Mouse (Mus musculus) MEL (cell line): ENCODE measurements around the gene Fxyd7.

Experiments
- CTCF ChIP-seq, 3 experiments: IDR thresholded peaks in 2 of 3; conservative IDR thresholded peaks in 1 of 3; 2 replicates each; pipeline ENCODE4 v1.5.1; 2011 to 2012; ENCODE audit warnings: low read length in 3 of 3, low read depth in 2 of 3, mild to moderate bottlenecking in 2 of 3, improper control_type of control experiment in 1 of 3, inconsistent platforms in 1 of 3, mixed read lengths in 1 of 3, moderate library complexity in 1 of 3; ENCODE audit not compliant: control insufficient read depth in 1 of 3, insufficient read depth in 1 of 3, poor library complexity in 1 of 3, severe bottlenecking in 1 of 3
- GABPA ChIP-seq: IDR thresholded peaks from 2 replicates; pipeline ENCODE4 v1.6.1; 2012; ENCODE audit warnings: low read depth, mild to moderate bottlenecking, inconsistent platforms, low read length, improper control_type of control experiment, moderate library complexity
- MAX ChIP-seq: IDR thresholded peaks from 2 replicates; pipeline ENCODE4 v1.6.1; 2011; ENCODE audit warnings: low read length, improper control_type of control experiment
- MYB ChIP-seq: IDR thresholded peaks from 2 replicates; pipeline ENCODE4 v1.6.1; 2011; ENCODE audit warnings: mild to moderate bottlenecking, low read depth, low read length, improper control_type of control experiment
- NELFE ChIP-seq: IDR thresholded peaks from 2 replicates; pipeline ENCODE4 v1.6.1; 2011; ENCODE audit warnings: low read depth, low read length, improper control_type of control experiment
- POLR2A ChIP-seq, 2 experiments: IDR thresholded peaks; 2 replicates each; pipeline ENCODE4 v1.6.1; 2011 to 2012; ENCODE audit warnings: low read length in 2 of 2, mild to moderate bottlenecking in 2 of 2, control low read depth in 1 of 2, improper control_type of control experiment in 1 of 2, low read depth in 1 of 2, moderate library complexity in 1 of 2; ENCODE audit not compliant: control insufficient read depth in 1 of 2, insufficient read depth in 1 of 2, poor library complexity in 1 of 2
- POLR2AphosphoS2 ChIP-seq: IDR thresholded peaks from 2 replicates; pipeline ENCODE4 v1.6.1; 2011; ENCODE audit warnings: low read length, improper control_type of control experiment
- SMC3 ChIP-seq: IDR thresholded peaks from 2 replicates; pipeline ENCODE4 v1.6.1; 2011; ENCODE audit warnings: low read depth, low read length, improper control_type of control experiment
- TBP ChIP-seq: IDR thresholded peaks from 2 replicates; pipeline ENCODE4 v1.8.0; 2011; ENCODE audit warnings: low read depth, low read length, improper control_type of control experiment
- TCF12 ChIP-seq: IDR thresholded peaks from 2 replicates; pipeline ENCODE4 v1.6.1; 2014; ENCODE audit warnings: low read depth, mild to moderate bottlenecking, inconsistent platforms, low read length, improper control_type of control experiment, moderate library complexity
- UBTF ChIP-seq: IDR thresholded peaks from 2 replicates; pipeline ENCODE4 v1.6.1; 2012; ENCODE audit warnings: low read depth, mild to moderate bottlenecking, inconsistent platforms, low read length, improper control_type of control experiment, moderate library complexity, borderline replicate concordance; ENCODE audit not compliant: insufficient read depth

DNA sequence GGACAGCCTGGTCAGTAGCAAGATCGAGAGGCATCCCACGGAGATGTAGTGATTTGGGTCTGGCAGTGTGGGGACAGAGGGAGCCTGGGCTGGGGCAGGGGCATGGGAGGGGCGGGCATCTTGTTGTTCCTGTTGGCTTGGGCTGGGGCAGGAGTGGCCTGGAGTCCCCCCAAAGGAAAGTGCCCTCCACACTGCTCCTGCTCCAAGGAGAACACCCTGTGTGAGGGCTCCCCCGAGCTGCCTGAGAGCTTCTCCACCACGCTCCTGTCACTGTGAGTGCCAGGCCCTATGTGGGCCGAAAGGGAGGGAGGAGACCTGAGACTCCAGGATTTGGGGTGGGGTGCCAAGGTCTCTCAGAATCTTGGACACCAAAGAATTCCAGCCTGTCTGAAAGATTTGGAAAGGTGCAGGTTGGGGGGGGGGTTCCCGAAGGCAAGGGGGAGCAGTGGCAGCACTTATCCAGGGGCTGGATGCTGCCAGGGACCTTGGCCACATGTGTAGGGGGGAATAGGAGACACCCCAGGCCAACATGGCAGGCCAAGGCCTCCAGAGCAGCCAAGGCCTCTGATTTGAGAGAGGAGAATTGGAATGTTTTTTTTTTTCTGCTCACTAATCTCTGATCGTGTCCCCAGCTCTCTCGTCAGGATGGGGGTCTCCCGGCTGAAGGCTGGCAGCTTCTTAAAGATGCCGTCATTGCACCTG, 8.8 kb upstream of the Fxyd7 start:
- TF ChIP-seq TCF12 (no peak), CTCF (IDR thresholded peaks at IDR 0.05 in 2 of 3, conservative IDR thresholded peaks at IDR 0.05 in 1 of 3; ENCODE audit: control insufficient read depth in 1 of 3, insufficient read depth in 1 of 3, low read depth in 2 of 3, low read length in 3 of 3, poor library complexity in 1 of 3, severe bottlenecking in 1 of 3) (no peak), NELFE (no peak), POLR2AphosphoS2 (no peak), TBP (no peak), MYB (no peak), GABPA (no peak), POLR2A (IDR thresholded peaks at IDR 0.05; ENCODE audit: control insufficient read depth in 1 of 2, insufficient read depth in 1 of 2, low read depth in 1 of 2, low read length in 2 of 2, poor library complexity in 1 of 2) (no peak), MAX (no peak), UBTF (no peak), SMC3 (no peak)
